Mouse (Mus musculus) CH12.LX (cell line): ENCODE measurements around the gene Gm7951.
"Not testable (repeated sequence)": the region's sequence is repeated elsewhere in the genome, so short reads cannot be mapped to it uniquely, and the experiment has no call there.

ENCODE experiments used
- CTCF ChIP-seq, 2 experiments: IDR thresholded peaks in 1 of 2; conservative IDR thresholded peaks in 1 of 2; 2 replicates each; pipeline ENCODE4 v1.5.1; 2011 to 2012; ENCODE audit warnings: low read depth in 2 of 2, low read length in 2 of 2, improper control_type of control experiment in 1 of 2, inconsistent platforms in 1 of 2, mild to moderate bottlenecking in 1 of 2, moderate library complexity in 1 of 2
- EP300 ChIP-seq: IDR thresholded peaks from 2 replicates; pipeline ENCODE4 v1.6.1; 2011; ENCODE audit warnings: low read length, improper control_type of control experiment
- MAX ChIP-seq: IDR thresholded peaks from 2 replicates; pipeline ENCODE4 v1.6.1; 2011; ENCODE audit warnings: low read length, improper control_type of control experiment
- MAZ ChIP-seq: IDR thresholded peaks from 2 replicates; pipeline ENCODE4 v1.6.1; 2012; ENCODE audit warnings: low read depth, mild to moderate bottlenecking, inconsistent platforms, low read length, improper control_type of control experiment, moderate library complexity
- PAX5 ChIP-seq: IDR thresholded peaks from 2 replicates; pipeline ENCODE4 v1.6.1; 2012; ENCODE audit warnings: low read length, inconsistent platforms, mixed read lengths
- USF2 ChIP-seq: conservative IDR thresholded peaks from 2 replicates; pipeline ENCODE4 v1.6.1; 2011; ENCODE audit warnings: low read depth, low read length, improper control_type of control experiment

DNA sequence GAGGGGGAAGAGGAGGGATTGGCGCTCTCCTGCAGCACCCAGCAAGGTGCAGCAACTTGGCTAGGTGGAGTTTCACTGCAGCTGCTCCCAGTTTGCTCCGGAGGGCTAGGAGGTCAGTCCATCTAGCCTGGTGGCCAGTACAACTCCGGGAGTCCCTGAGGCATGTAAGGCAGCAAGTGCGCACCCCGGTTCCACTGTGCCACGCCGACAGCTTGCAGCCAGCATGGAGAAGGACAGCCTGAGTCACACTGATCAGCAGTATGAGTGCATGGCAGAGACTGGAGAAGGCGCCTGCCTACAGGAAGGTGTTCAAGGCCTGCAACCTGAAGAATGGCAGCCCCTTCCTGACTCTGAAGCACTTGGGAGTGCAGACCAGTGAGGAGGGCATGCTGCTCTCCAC lies 17.4 kb upstream of the Gm7951 start:
- TF ChIP-seq CTCF (conservative IDR thresholded peaks at IDR 0.05 in 1 of 2, IDR thresholded peaks at IDR 0.05 in 1 of 2; ENCODE audit: low read depth in 2 of 2, low read length in 2 of 2); PAX5; MAX; MAZ; EP300; USF2: not testable (repeated sequence)
